Comparison of ENCODE assay signal across 15 mouse cellular contexts in genomic region chr10:108377369-108377768, GRCm38 (mm10). TPM values are rescaled to one million over a fixed set of nuclear protein-coding genes. Genes with fewer than 3 reads are reported as not detected.
"Had no signal": no experiment of that assay in that cellular context is flagged by ENCODE, and none has a peak within 500 bp of the region (broad histone marks: within the 10 kb centered on the region; RNA-seq: fewer than 3 reads in every experiment).

No protein-coding gene starts in this region.

- ATAC-seq: midbrain, embryonic 13.5 days; midbrain, embryonic 15.5 days had no signal

- H3K36me3 ChIP-seq: midbrain, embryonic 15.5 days; neural tube, embryonic 12.5 days; stomach, embryonic 15.5 days had no signal

- H3K4me1 ChIP-seq: midbrain, embryonic 10.5 days; midbrain, embryonic 13.5 days; midbrain, embryonic 15.5 days; neural tube, embryonic 12.5 days had no signal

- DNase-seq: lung, adult 18-20 months; lung, embryonic 14.5 days; lung, postnatal 10 days; lung, postnatal 4 days; right cerebral cortex, postnatal 14 days; thymus, adult 2 months; thymus, postnatal 25 days; thymus, postnatal 4 days had no signal

- H3K9ac ChIP-seq: lung, embryonic 14.5 days; midbrain, embryonic 13.5 days; midbrain, embryonic 15.5 days; neural tube, embryonic 12.5 days; stomach, embryonic 15.5 days had no signal

- H3K4me3 ChIP-seq: midbrain, embryonic 10.5 days; midbrain, embryonic 13.5 days; midbrain, embryonic 15.5 days; neural tube, embryonic 12.5 days; stomach, embryonic 15.5 days had no signal

- H3K27ac ChIP-seq: midbrain, embryonic 10.5 days; midbrain, embryonic 13.5 days; midbrain, embryonic 15.5 days; neural tube, embryonic 12.5 days; stomach, embryonic 15.5 days had no signal

- H3K27me3 ChIP-seq: midbrain, embryonic 13.5 days; midbrain, embryonic 15.5 days; neural tube, embryonic 12.5 days; stomach, embryonic 15.5 days had no signal

- H3K9me3 ChIP-seq: midbrain, embryonic 15.5 days; neural tube, embryonic 12.5 days; stomach, embryonic 15.5 days had no signal

- H3K4me2 ChIP-seq: lung, embryonic 14.5 days; midbrain, embryonic 13.5 days; midbrain, embryonic 15.5 days; neural tube, embryonic 12.5 days; stomach, embryonic 15.5 days had no signal

RNA-seq across cellular contexts. Expression of gene Pawr, which starts 45.4 kb away (rescaled TPM):
- total RNA-seq: megakaryocyte-erythroid progenitor cell, adult 5-6 weeks; neutrophil, adult 5-6 weeks had no signal
